Mouse (Mus musculus): ENCODE measurements around the gene Plekhg5. TPM values are rescaled to one million over a fixed set of nuclear protein-coding genes. Genes with fewer than 3 reads are reported as not detected.
A peak's percentile ranks its signal among the peaks of the same experiment; 100 is the strongest.

The Plekhg5 gene
- polyA plus RNA-seq, 1 experiment from 2014 or later, result 5.1 TPM

DNA sequence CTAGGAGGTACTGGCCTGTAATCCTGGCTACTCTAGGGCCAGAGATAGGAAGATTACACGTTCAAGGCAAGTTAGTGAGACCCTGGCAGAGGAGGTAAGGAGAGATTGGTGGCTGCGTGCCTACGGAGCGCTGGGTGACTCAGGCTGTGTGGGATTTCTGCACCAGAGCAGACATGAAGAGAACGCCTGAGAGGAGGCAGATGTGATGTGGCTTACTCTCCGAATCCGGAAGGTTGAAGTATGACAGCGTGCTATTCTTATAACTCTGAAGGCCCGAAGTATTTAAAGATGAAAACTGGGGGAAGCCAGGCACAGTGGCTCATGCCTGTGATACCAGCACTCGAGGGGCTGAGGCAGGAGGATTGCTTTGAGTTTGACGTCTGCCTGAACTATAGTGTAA lies 28.2 kb downstream of the Plekhg5 start:
- Histone ChIP-seq H3K4me2 (no peak overlapping the region), H3K4me3 (replicated peaks) (no peak overlapping the region), H3K27me3 (0 out of 2 replicates have a peak, but pooled peaks cover 3% of the 10 kb centered on the region), H3K27ac (replicated peaks) (no peak overlapping the region), H3K36me3 (replicated peaks) (peaks cover 30% of the 10 kb centered on the region), H3K4me1 (replicated peaks) (peaks cover 44% of the 10 kb centered on the region), H3K9me3 (replicated peaks) (no peaks in the 10 kb centered on the region), H3K9ac (no peak overlapping the region)
- 58% methylated on average over 11 of the region's 11 CpGs for WGBS (ENCODE audit: insufficient replicate concordance)
- no peak for ATAC-seq (ENCODE audit: insufficient read depth)

DNA sequence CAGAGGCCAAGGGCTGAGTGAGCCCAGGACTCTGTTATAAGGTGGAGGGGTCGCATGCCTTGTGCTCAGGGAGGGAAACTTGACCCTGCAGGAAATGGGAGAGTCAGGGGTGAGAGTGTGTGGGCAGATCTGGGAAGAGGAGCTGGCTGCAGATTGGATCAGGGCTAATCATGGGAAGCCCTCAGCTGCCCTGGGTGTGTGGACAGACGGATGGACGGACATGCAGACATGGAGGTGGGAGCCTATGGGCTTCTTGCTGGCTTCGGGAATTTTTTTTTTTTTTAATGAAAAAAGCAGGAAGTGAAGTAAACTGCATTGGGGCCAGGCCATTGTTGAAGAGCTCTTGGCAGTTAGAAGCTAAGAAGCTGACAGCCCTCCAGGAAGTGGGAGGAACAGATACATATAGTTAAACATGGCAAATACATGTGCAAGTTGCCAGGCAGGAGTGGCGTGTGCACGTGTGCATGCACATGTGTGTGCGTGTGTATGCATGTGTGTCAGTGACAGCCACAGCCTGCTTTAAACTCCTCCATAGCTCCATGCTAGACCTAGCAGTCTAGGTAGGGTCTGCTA lies 28.9 kb downstream of the Plekhg5 start:
- Histone ChIP-seq H3K9me3 (replicated peaks) (no peaks in the 10 kb centered on the region), H3K27me3 (0 out of 2 replicates have a peak, but pooled peaks cover 3% of the 10 kb centered on the region), H3K36me3 (replicated peaks) (peaks cover 37% of the 10 kb centered on the region), H3K4me1 (replicated peaks) (peaks cover 37% of the 10 kb centered on the region), H3K9ac (no peak overlapping the region), H3K27ac (replicated peaks) (peak overlapping the region; percentile 51; the same call in 1 of the 2 replicates), H3K4me3 (replicated peaks) (no peak overlapping the region), H3K4me2 (no peak overlapping the region)
- WGBS (ENCODE audit: insufficient replicate concordance), result 53% methylated on average over 7 of the region's 7 CpGs
- no peak for ATAC-seq (ENCODE audit: insufficient read depth)

DNA sequence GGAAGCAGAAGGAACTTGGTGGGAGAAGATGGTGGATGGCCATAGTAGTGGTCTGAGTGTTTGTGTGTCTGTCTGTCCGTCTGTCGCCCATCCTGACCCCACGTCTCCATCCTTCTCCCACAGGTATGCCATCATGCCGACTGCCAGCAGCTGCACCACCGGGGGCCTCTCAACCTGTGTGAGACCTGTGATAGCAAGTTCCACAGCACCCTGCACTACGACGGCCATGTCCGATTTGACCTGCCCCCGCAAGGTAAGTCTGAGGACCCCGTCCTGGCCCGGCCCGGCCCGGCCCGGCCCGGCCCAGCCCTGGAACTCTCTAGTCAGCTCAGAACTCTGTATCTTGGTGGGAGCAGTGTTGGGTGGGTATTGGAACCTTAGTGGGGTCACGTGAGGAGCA lies 29.6 kb downstream of the Plekhg5 start:
- ATAC-seq (ENCODE audit: insufficient read depth), result no peak
- Histone ChIP-seq H3K9me3 (replicated peaks) (no peaks in the 10 kb centered on the region), H3K4me3 (replicated peaks) (no peak overlapping the region), H3K9ac (no peak overlapping the region), H3K36me3 (replicated peaks) (peaks cover 44% of the 10 kb centered on the region), H3K4me2 (no peak overlapping the region), H3K27me3 (0 out of 2 replicates have a peak, but pooled peaks cover 2% of the 10 kb centered on the region), H3K27ac (replicated peaks) (0 out of 2 replicates have a peak overlapping the region, but pooled peaks have one; percentile 51), H3K4me1 (replicated peaks) (peaks cover 33% of the 10 kb centered on the region)
- WGBS (ENCODE audit: insufficient replicate concordance), result 87% methylated on average over 16 of the region's 16 CpGs

DNA sequence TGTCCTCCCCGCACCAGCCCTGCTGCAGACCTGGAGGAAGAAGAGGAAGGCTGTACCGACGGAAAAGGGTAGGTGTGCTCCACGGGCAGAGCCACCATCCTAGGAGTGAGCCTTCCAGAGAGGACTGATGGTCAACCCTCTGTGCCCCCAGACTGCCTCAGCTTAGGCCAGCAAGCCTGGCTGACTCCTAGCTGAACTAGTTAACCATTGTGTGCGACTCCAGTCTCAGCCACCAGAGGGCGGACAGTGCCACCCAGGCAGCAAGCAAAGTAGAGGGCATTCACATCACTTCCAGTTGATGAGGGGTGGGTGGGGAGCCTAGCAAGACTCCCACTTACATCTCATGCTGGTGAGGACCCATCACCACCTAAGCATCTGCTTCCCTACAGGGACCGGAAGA lies 30.7 kb downstream of the Plekhg5 start:
- H3K27me3 ChIP-seq, result no peaks in the 10 kb centered on the region
- H3K4me2 ChIP-seq, result no peak overlapping the region
- peaks cover 55% of the 10 kb centered on the region for H3K36me3 ChIP-seq (replicated peaks)
- H3K9me3 ChIP-seq (replicated peaks), result no peaks in the 10 kb centered on the region
- no peak overlapping the region for H3K27ac ChIP-seq (replicated peaks)
- no peak for ATAC-seq (ENCODE audit: insufficient read depth)
- 41% methylated on average over 7 of the region's 7 CpGs for WGBS (ENCODE audit: insufficient replicate concordance)
- no peak overlapping the region for H3K4me3 ChIP-seq (replicated peaks)
- no peak overlapping the region for H3K9ac ChIP-seq
- H3K4me1 ChIP-seq (replicated peaks), result peaks cover 40% of the 10 kb centered on the region

DNA sequence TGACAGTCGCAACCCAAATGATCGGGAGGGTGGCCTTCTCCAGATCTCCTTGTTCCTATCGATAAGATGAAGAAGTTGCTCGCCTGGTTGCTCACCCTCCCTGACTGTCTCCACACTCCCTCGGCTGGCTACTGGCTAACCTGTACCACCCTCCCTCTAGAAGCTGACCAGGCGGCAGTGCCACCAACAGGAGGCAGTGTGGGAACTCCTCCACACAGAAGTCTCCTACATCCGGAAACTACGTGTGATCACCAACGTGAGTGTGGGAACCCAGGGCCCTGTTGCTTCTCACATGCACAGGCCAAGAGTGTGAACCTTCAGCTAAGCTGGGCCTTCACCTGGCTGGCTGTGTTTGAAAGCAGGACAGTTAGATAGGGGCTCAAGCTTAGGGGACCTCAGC lies 34.4 kb downstream of the Plekhg5 start:
- Histone ChIP-seq H3K4me2 (peak overlapping the region; percentile 85), H3K9ac (no peak overlapping the region), H3K27me3 (no peaks in the 10 kb centered on the region), H3K9me3 (replicated peaks) (no peaks in the 10 kb centered on the region), H3K27ac (replicated peaks) (peak overlapping the region; percentile 89), H3K4me3 (replicated peaks) (no peak overlapping the region), H3K36me3 (replicated peaks) (peaks cover 77% of the 10 kb centered on the region), H3K4me1 (replicated peaks) (peaks cover 55% of the 10 kb centered on the region)
- WGBS (ENCODE audit: insufficient replicate concordance), result 54% methylated on average over 9 of the region's 9 CpGs
- ATAC-seq (ENCODE audit: insufficient read depth), result no peak

DNA sequence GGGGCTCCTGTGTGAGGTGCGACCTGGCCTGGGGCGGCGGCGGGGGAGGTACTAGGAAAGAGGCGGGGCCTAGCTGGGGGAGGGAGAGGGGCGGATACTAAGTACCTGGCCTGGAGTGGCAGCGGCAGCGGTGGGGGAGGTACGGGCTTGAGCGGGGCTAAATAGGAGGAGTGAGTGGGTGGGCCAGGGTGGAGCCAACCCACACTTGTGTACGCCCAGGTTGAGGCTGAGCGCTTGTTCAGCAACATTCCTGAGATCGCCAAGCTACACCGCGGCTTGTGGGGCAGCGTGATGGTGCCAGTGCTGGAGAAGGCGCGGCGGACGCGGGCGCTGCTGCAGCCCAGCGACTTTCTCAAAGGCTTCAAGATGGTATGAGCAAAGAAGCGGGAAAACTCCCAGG lies 35.2 kb downstream of the Plekhg5 start:
- 62% methylated on average over 24 of the region's 24 CpGs for WGBS (ENCODE audit: insufficient replicate concordance)
- Histone ChIP-seq H3K9ac (peak overlapping the region; percentile 47; the same call in 1 of the 2 replicates), H3K4me3 (replicated peaks) (peak overlapping the region; percentile 54), H3K27me3 (no peaks in the 10 kb centered on the region), H3K36me3 (replicated peaks) (peaks cover 77% of the 10 kb centered on the region), H3K4me1 (replicated peaks) (peaks cover 52% of the 10 kb centered on the region), H3K27ac (replicated peaks) (peak overlapping the region; percentile 89), H3K9me3 (replicated peaks) (no peaks in the 10 kb centered on the region), H3K4me2 (peak overlapping the region; percentile 85)
- peak; percentile 70 for ATAC-seq (ENCODE audit: insufficient read depth)

DNA sequence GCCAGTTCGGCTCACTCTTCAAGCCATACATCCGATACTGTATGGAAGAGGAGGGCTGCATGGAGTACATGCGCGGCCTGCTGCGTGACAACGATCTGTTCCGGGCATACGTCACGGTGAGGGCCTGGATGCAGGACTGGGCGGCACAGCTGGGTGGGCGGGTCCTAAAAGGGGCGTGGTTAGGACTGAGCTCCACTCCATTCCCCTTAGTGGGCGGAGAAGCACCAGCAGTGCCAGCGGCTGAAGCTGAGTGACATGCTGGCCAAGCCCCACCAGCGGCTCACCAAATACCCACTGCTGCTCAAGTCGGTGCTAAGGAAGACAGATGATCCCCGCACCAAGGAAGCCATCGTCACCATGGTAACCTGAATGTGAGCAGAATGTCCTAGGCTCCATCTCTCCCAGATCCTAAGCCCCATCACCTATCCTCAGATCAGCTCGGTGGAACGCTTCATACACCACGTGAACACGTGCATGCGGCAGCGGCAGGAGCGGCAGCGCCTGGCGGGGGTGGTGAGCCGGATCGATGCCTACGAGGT lies 35.7 kb downstream of the Plekhg5 start:
- H3K4me1 ChIP-seq (replicated peaks), result peaks cover 52% of the 10 kb centered on the region
- H3K4me3 ChIP-seq (replicated peaks), result peak overlapping the region; percentile 54
- peak overlapping the region; percentile 85 for H3K4me2 ChIP-seq
- H3K27me3 ChIP-seq, result no peaks in the 10 kb centered on the region
- H3K36me3 ChIP-seq (replicated peaks), result peaks cover 77% of the 10 kb centered on the region
- H3K27ac ChIP-seq (replicated peaks), result peak overlapping the region; percentile 89
- H3K9me3 ChIP-seq (replicated peaks), result no peaks in the 10 kb centered on the region
- H3K9ac ChIP-seq, result peak overlapping the region; percentile 47; the same call in 1 of the 2 replicates
- peak; percentile 86 for ATAC-seq (ENCODE audit: insufficient read depth)
- WGBS (ENCODE audit: insufficient replicate concordance), result 60% methylated on average over 30 of the region's 30 CpGs

DNA sequence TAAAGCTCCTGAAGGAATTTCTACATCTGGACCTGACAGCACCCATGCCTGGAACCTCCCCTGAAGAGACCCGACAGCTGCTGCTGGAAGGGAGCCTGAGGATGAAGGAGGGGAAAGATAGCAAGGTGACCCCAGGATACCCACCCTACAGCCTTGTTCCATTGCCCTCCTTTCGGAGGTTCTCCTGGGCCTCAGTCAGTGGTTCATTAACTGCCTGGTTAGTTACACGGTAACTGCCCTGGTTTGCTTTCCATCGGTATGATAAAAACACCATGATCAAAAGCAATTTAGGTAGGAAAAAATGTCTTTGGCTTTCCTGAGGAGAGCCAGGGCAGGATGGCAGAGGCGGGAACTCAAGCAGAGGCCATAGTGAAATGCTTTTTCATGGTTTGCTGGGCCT lies 36.4 kb downstream of the Plekhg5 start:
- Histone ChIP-seq H3K27ac (replicated peaks) (peak overlapping the region; percentile 62; the same call in 1 of the 2 replicates), H3K27me3 (0 out of 2 replicates have a peak, but pooled peaks cover 1% of the 10 kb centered on the region), H3K4me2 (peak overlapping the region; percentile 85), H3K36me3 (replicated peaks) (peaks cover 76% of the 10 kb centered on the region), H3K4me1 (replicated peaks) (peaks cover 52% of the 10 kb centered on the region), H3K9ac (no peak overlapping the region), H3K4me3 (replicated peaks) (peak overlapping the region; percentile 54; the same call in 1 of the 2 replicates), H3K9me3 (replicated peaks) (no peaks in the 10 kb centered on the region)
- ATAC-seq (ENCODE audit: insufficient read depth), result no peak
- WGBS (ENCODE audit: insufficient replicate concordance), result 89% methylated on average over 5 of the region's 5 CpGs

DNA sequence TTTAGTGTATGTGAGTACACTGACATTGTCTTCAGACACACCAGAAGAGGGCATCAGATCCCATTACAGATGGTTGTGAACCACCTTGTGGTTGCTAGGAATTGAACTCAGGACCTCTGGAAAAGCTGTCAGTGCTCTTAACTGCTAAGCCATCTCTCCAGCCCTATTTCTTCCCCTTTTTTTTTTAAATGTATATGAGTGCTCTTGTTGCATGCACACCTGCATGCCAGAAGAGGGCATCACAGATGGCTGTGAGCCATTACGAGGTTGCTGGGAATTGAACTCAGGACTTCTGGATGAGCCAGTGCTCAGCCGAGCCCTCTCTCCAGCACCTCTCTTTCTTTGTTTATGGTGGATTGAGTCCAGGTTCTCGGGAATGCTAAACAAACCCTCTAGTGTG lies 37.2 kb downstream of the Plekhg5 start:
- Histone ChIP-seq H3K9ac (no peak overlapping the region), H3K4me1 (replicated peaks) (peaks cover 52% of the 10 kb centered on the region), H3K27me3 (peaks cover 10% of the 10 kb centered on the region), H3K9me3 (replicated peaks) (no peaks in the 10 kb centered on the region), H3K36me3 (replicated peaks) (peaks cover 73% of the 10 kb centered on the region), H3K4me3 (replicated peaks) (no peak overlapping the region), H3K4me2 (no peak overlapping the region), H3K27ac (replicated peaks) (peak overlapping the region; percentile 84)
- ATAC-seq (ENCODE audit: insufficient read depth), result no peak
- 80% methylated on average over 3 of the region's 3 CpGs for WGBS (ENCODE audit: insufficient replicate concordance)

DNA sequence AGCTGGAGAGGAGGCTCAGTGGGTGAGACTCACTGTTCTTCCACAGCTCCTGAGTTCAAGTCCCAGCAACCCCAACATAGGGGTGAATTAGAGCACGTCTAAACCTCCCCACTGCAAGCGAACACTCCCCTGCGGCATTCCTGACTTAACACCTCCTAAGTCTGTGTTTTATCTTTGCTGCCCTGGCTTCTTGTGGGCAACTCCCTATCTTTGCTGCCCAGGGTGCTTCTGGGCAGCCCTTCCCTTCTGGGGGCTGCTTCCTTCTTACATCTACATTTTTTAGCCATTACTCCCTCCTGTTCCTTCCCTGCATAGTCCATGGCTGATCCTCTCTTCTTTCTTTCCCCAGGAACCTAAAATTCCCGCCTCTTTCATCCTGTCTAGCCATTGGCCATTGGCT lies 38.4 kb downstream of the Plekhg5 start:
- H3K4me2 ChIP-seq, result peak overlapping the region; percentile 58
- ATAC-seq (ENCODE audit: insufficient read depth), result peak; percentile 72
- H3K36me3 ChIP-seq (replicated peaks), result peaks cover 73% of the 10 kb centered on the region
- H3K27me3 ChIP-seq, result peaks cover 21% of the 10 kb centered on the region
- 18% methylated on average over 4 of the region's 4 CpGs for WGBS (ENCODE audit: insufficient replicate concordance)
- H3K4me3 ChIP-seq (replicated peaks), result no peak overlapping the region
- H3K9me3 ChIP-seq (replicated peaks), result no peaks in the 10 kb centered on the region
- peaks cover 58% of the 10 kb centered on the region for H3K4me1 ChIP-seq (replicated peaks)
- H3K27ac ChIP-seq (replicated peaks), result peak overlapping the region; percentile 84
- peak overlapping the region; percentile 34 for H3K9ac ChIP-seq

DNA sequence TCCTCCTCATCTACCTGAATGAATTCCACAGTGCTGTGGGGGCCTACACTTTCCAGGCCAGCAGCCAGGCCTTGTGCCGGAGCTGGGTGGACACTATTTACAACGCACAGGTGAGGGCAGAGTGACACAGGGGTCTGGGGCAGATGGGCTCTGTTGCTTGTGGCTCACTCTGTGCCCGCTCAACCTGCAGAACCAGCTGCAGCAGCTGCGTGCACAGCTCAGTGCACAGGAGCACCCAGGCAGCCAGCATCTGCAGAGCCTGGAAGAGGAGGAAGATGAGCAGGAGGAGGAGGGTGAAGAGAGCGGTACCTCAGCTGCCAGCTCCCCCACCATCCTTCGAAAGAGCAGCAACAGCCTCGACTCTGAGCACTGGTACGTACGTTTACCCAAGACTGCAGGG lies 40.0 kb downstream of the Plekhg5 start:
- 83% methylated on average over 9 of the region's 9 CpGs for WGBS (ENCODE audit: insufficient replicate concordance)
- peak overlapping the region; percentile 10; the same call in 1 of the 2 replicates for H3K27ac ChIP-seq (replicated peaks)
- no peak overlapping the region for H3K4me2 ChIP-seq
- H3K36me3 ChIP-seq (replicated peaks), result peaks cover 56% of the 10 kb centered on the region
- ATAC-seq (ENCODE audit: insufficient read depth), result no peak
- peaks cover 38% of the 10 kb centered on the region for H3K27me3 ChIP-seq
- peaks cover 56% of the 10 kb centered on the region for H3K4me1 ChIP-seq (replicated peaks)
- H3K9me3 ChIP-seq (replicated peaks), result no peaks in the 10 kb centered on the region
- no peak overlapping the region for H3K4me3 ChIP-seq (replicated peaks)
- no peak overlapping the region for H3K9ac ChIP-seq
